Mouse (Mus musculus) thymus, postnatal 25 days (tissue): ENCODE measurements around the gene Nop10.

Experiments used
- DNase-seq: peaks from one replicate; pipeline ENCODE4 v3.0.0; 2022

The Nop10 gene

DNA sequence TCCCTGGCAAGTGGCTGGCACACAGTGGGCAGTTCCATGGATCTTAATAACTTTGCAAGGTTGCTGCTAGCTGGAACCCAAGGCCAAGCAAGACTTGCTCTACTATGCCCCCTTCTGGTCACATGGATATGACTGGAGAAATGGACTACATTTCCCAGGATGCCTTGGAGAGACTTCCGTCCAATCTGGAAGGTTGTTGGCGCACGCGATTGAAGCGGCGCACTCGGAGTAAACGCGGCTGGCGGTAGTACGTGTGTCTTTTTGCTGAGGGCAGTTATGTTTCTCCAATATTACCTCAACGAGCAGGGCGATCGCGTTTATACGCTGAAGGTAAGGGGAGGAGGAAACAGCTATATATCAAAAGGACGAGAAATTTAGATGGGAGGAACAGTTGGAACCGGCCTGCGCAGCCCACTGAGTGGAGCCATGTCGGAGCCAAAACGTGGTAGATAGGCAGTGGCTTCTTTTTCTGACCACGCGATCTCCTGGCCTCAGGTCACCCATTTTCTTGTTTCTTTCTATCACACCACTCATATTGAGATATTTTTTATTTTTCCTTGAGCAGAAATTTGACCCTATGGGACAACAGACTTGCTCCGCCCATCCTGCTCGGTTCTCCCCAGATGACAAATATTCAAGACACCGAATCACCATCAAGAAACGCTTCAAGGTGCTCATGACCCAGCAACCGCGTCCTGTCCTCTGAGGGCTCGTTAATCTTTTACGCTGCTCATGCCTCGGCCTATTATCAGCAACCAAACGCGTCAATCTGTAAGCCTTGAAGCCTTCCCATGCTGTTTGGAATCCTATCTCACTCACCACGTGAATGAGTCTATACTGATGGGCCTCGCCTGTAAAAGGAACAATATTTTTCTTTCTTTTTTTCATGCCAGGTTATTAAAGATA, at the start of gene Nop10:
TSS of gene Nop10 (plus strand) at position 179 of the 906 bp plus-strand sequence.
- peak; percentile 84 for DNase-seq

- DNase-seq: no peak
These were observed 45.7 kb upstream of the Nop10 start for GRCm38 (mm10) chr2:112215977-112216376.

GRCm38 (mm10) chr2:112217614-112218013, 44.1 kb upstream of the Nop10 start:
- DNase-seq: no peak

- DNase-seq: no peak
These were observed 40.8 kb upstream of the Nop10 start for GRCm38 (mm10) chr2:112220880-112221279.

DNA sequence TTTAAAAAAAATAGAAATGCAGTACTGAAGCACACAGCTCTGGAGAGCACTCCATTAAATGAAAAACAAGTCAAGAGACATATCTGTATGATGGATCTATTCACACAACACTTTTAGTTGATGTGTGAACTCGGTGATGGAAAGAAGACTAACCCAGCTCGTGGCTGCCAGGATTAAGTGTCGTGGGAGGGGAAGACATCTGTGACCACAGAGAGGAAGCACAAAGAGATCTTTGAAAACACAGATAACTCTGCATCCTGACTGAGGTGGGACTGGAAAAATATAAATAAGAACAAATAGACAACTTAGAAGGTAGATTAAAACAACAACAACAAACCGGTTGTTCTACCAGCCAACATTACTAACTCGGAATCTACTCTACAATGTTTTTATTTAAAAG, 39.1 kb upstream of the Nop10 start:
- no peak for DNase-seq

DNA sequence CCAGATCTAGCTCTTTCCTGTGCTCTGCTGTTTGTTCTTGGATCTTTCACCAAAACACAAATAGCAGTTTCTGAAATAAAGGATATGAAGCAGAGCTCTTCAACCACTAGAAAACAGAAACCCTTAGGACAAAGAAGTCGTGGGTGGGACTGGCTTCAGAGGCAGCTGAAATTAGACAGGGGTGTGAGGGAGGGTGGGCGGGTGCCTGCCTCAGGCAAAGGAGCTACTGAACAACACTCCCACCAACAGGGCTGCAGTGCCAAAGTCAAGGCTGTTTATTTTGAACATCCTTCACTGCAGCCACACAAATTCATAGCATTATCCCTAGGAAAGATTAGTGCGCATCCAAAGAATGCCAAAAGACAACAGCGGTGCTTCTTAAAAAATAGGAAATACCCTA, 37.4 kb upstream of the Nop10 start:
- DNase-seq: no peak

GRCm38 (mm10) chr2:112232623-112233022, 29.1 kb upstream of the Nop10 start:
- DNase-seq: no peak

- no peak for DNase-seq
These were observed 25.1 kb upstream of the Nop10 start for GRCm38 (mm10) chr2:112236620-112237019.

DNA sequence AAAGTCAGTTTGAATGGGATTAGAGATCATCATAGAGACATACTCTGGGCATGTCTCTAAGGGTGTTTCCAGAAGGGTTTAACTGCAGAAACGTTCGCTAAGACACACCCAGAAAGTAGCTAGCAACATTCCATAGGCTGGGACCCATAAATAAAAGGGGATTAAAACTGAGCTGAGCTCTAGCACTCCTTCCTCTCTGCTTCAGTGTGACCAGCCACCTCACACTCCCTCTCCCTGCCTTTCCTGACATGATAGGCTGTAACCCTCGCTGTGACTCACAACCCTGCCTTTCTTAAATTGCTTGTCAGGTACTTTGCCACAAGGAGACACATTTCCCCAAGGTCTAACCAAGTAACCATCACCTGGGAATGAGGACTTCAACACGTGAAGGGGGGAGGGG, 23.7 kb upstream of the Nop10 start:
- no peak for DNase-seq

- peak; percentile 90 for DNase-seq
These were observed 22.4 kb upstream of the Nop10 start, which contains the start of gene Lpcat4 for GRCm38 (mm10) chr2:112239212-112239934. Lpcat4 (plus strand) TSS chr2:112239468.

- DNase-seq: peak; percentile 36
These were observed 21.6 kb upstream of the Nop10 start for GRCm38 (mm10) chr2:112239935-112240721.

DNA sequence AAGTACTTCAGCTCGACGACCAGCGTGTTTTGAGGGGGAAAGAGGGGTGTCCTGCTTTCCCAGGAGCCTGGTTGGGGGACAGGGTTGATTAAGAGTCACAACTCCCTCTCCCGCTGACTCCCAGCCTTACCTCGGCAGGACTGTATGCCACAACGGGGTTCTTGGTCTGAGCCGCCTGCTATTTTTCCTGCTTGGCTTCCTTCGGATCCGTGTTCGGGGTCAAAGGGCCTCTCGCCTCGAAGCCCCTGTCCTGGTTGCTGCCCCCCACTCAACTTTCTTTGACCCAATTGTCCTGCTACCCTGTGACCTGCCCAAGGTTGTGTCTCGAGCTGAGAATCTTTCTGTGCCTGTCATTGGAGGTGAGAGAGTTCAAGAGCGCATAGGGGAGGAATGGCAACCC, 19.9 kb upstream of the Nop10 start:
- DNase-seq: no peak

- no peak for DNase-seq
These were observed 16.4 kb upstream of the Nop10 start for GRCm38 (mm10) chr2:112245307-112245706.

DNA sequence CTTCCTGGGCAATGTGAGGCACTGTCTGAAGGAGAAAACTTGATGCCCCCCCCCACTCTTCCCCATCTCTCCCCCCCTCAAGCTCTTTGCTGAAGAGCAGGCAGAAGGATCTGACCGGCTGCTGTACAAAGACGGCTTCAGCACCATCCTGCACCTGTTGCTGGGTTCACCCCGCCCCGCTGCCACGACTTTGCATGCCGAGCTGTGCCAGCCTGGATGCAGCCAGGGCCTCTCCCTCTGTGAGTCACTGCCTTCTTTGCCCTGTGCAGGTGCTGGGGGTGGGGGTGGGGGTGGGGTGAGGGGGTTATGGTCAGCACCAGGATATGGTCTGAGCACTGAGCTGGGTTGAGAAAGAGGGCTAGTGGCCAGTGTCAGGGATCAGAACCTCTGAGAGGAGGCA, 15.5 kb upstream of the Nop10 start:
- no peak for DNase-seq

- no peak for DNase-seq
These were observed 14.4 kb upstream of the Nop10 start for GRCm38 (mm10) chr2:112247323-112247722.

- no peak for DNase-seq
These were observed 11.8 kb upstream of the Nop10 start for GRCm38 (mm10) chr2:112249780-112250453.

DNA sequence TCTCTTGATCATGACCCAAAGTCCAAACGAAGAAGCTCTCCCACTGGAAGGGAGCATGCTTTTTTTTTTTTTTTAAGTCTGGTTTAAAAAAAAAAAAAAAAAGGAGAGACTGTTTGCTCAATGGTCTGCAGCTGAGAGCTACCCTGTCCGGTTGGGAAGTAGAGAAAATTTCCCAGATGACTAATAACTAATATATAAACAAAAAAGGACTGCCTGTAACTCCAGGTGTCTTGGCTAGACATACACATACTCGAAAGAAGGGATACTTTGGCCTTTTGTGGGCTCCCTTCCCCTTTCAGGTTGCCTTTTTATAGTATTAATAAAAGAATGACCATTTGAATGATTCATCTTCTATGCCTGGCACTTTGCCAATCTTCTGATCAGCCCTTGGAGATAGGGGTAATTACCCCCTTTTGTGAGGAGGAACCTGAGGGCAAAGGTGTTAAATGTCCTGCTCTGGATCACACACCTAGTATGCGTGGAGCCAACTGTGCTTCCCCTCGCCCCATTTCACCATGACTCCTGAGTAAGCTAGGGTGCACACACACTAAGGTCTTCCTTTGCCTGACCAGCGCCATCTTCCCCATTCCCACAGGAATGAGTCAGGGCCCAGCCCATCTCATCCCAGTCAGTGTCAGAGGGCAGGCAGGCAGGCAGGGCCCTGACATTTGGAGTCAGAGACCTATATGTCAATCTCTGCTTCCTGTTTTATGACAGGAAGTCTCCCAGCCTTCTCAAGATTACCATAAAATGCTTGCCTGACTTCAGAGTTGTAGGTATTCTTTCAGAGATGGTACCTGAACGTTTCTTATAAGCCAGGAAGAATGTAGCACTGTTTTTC, 6.8 kb upstream of the Nop10 start:
- DNase-seq: no peak

- no peak for DNase-seq
These were observed 2.3 kb upstream of the Nop10 start, which contains the start of gene Nutm1 for GRCm38 (mm10) chr2:112259241-112259962. Nutm1 (minus strand) TSS chr2:112259291.

DNA sequence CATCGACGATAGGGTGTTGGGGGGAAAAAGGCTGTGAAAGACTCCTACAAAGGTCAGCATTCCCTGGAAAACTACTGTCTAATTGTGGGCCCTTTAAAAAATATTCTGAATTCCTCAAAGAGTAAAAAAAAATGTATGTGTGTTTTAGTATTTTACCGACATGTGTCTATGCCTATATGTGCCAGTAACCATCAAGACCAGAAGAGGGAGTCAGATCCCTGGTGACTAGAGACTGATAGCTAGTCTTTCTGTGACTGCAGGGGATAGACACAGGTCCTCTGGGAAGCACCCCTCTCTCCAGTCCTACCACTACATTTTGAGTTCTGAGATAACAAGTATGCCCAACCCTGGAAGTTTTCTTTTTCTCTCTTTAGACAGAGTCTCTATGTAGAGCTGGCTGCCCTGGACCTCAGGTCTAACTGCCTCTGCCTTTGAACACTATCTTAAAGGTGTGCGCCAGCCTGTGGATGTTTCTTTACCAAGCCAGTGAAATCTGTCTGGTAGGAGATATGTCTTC, 1.1 kb downstream of the Nop10 start:
- no peak for DNase-seq

- DNase-seq: no peak
These were observed 2.6 kb downstream of the Nop10 start for GRCm38 (mm10) chr2:112264364-112264763.
